Mouse (Mus musculus): ENCODE results near the gene Cntrl.
A peak's percentile ranks its signal among the peaks of the same experiment; 100 is the strongest.

GRCm38 (mm10) chr2:35175281-35176065 lies 66.2 kb downstream of the Cntrl start:
- TF ChIP-seq POLR2A (IDR thresholded peaks at IDR 0.05; ENCODE audit: insufficient read length, low read depth) (no peak), USF1 (IDR thresholded peaks at IDR 0.05; ENCODE audit: low read depth) (no peak), E2F4 (IDR thresholded peaks at IDR 0.05; ENCODE audit: insufficient read depth) (no peak), POLR2AphosphoS2 (IDR thresholded peaks at IDR 0.05; ENCODE audit: insufficient read length, low read depth) (peak; percentile 49), MYOG (IDR thresholded peaks at IDR 0.05; ENCODE audit: control insufficient read depth in 1 of 3, insufficient read depth in 1 of 3, insufficient read length in 2 of 3, low read depth in 2 of 3) (no peak), TCF3 (IDR thresholded peaks at IDR 0.05; ENCODE audit: insufficient read length, low read depth) (no peak), MAX (IDR thresholded peaks at IDR 0.05; ENCODE audit: low read depth) (no peak), CEBPB (IDR thresholded peaks at IDR 0.05; ENCODE audit: insufficient read depth, poor library complexity, severe bottlenecking) (no peak), TCF12 (IDR thresholded peaks at IDR 0.05; ENCODE audit: insufficient read depth, poor library complexity, severe bottlenecking) (no peak), SRF (IDR thresholded peaks at IDR 0.05; ENCODE audit: control insufficient read depth, insufficient read length, low read depth) (no peak), REST (IDR thresholded peaks at IDR 0.05; ENCODE audit: insufficient read depth, insufficient read length) (no peak), MYOD1 (IDR thresholded peaks at IDR 0.05; ENCODE audit: control insufficient read depth in 1 of 3, insufficient read length in 2 of 3, low read depth in 2 of 3) (no peak)
